Mouse (Mus musculus) heart, adult 2 months (tissue): ENCODE data around the gene Gm5795.
"Not testable (repeated sequence)": the region's sequence is repeated elsewhere in the genome, so short reads cannot be mapped to it uniquely, and the experiment has no call there.

Source experiments
- CTCF ChIP-seq: fragments of 200-600 bp; IDR thresholded peaks from 2 replicates; pipeline ENCODE4 v1.8.1; 2022; ENCODE audit warnings: antibody characterized with exemption, mild to moderate bottlenecking, moderate library complexity
- POLR2A ChIP-seq: fragments of 200-500 bp; IDR thresholded peaks from 2 replicates; pipeline ENCODE4 v1.6.1; 2011; ENCODE audit warnings: mild to moderate bottlenecking, low read depth, low read length, control low read depth; ENCODE audit not compliant: insufficient read depth

- not testable (repeated sequence) for TF ChIP-seq CTCF, POLR2A
Measured at GRCm38 (mm10) chr14:3187955-3188354, at the start of gene Gm5795.
